Mouse (Mus musculus) cortical plate, adult 2 months (tissue): ENCODE data around the gene Als2cl.

Experiments
- CTCF ChIP-seq: fragments of 200-500 bp; IDR thresholded peaks from 2 replicates; pipeline ENCODE4 v1.5.1; 2011; ENCODE audit warnings: mild to moderate bottlenecking, control low read depth, low read length; ENCODE audit not compliant: insufficient read depth; ENCODE audit errors: extremely low read depth
- POLR2A ChIP-seq: fragments of 200-500 bp; IDR thresholded peaks from 2 replicates; pipeline ENCODE4 v1.6.1; 2011; ENCODE audit warnings: mild to moderate bottlenecking, low read length, control low read depth; ENCODE audit not compliant: insufficient read depth; ENCODE audit errors: extremely low read depth

DNA sequence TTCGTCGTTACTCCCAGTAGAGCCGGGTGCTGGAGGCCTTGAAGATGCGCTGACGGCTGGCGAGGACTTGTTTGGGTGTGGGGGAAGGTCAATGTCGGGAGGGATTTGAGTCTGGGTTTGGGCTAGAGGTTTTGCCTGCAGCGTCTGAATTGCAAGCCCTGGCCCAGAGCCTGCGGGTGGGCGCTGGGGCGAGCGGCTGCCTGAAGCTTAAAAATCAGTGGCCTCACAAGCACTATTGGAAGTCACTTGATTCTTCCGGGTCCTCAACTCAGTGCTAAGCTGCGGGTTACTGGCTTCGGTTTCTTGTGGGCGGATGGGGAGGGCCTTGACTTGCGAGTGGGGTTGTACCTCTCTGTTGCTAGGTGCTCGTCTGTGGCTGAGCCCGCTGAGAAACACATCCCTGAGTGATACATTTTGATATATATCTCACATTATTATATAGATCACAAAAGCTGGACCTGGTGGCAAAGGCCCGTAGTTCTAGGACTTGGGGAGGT, 66.9 kb downstream of the Als2cl start:
- no peak for TF ChIP-seq CTCF
- TF ChIP-seq POLR2A, result no peak
